Mouse (Mus musculus) liver, adult 2 months (tissue): ENCODE measurements around the gene Trim69. TPM values are rescaled to one million over a fixed set of nuclear protein-coding genes. Genes with fewer than 3 reads are reported as not detected.

ENCODE experiments used
- DNase-seq: peaks from one replicate; pipeline ENCODE4 v3.0.0-alpha.2; 2011; ENCODE audit warnings: low read depth, low spot score; ENCODE audit errors: extremely low read depth
- H3K27ac ChIP-seq: fragments of 200-500 bp; replicated peaks from 2 replicates; pipeline ENCODE4 v1.5.1; 2012; ENCODE audit warnings: low read depth, mild to moderate bottlenecking, control low read depth, inconsistent platforms, low read length; ENCODE audit not compliant: insufficient read depth
- H3K27me3 ChIP-seq: fragments of 200-500 bp; 2 replicates; pipeline ENCODE4 v1.6.1; 2012; ENCODE audit warnings: mild to moderate bottlenecking, moderate library complexity, low read length, inconsistent platforms; ENCODE audit not compliant: control insufficient read depth, insufficient read depth
- H3K36me3 ChIP-seq: fragments of 200-500 bp; 2 replicates; pipeline ENCODE4 v1.6.1; 2012; ENCODE audit warnings: low read length, inconsistent platforms; ENCODE audit not compliant: control insufficient read depth, insufficient read depth
- H3K4me1 ChIP-seq: fragments of 200-500 bp; 2 replicates; pipeline ENCODE4 v1.6.1; 2011; ENCODE audit warnings: low read length; ENCODE audit not compliant: control insufficient read depth, insufficient read depth
- H3K4me3 ChIP-seq: fragments of 200-500 bp; 2 replicates; pipeline ENCODE4 v1.5.1; 2011; ENCODE audit warnings: low read depth, mild to moderate bottlenecking, control low read depth, low read length, moderate library complexity; ENCODE audit not compliant: insufficient read depth
- H3K79me2 ChIP-seq: fragments of 200-500 bp; 2 replicates; pipeline ENCODE4 v1.6.1; 2012; ENCODE audit warnings: inconsistent platforms, mild to moderate bottlenecking, low read length, moderate library complexity; ENCODE audit not compliant: control insufficient read depth, insufficient read depth
- H3K9ac ChIP-seq: fragments of 200-500 bp; 2 replicates; pipeline ENCODE4 v1.6.1; 2012; ENCODE audit warnings: low read depth, mild to moderate bottlenecking, control low read depth, inconsistent platforms, low read length
- CTCF ChIP-seq: fragments of 200-500 bp; IDR thresholded peaks from 2 replicates; pipeline ENCODE4 v1.5.1; 2011; ENCODE audit warnings: low read depth, low read length, control low read depth
- POLR2A ChIP-seq: fragments of 200-500 bp; IDR thresholded peaks from 2 replicates; pipeline ENCODE4 v1.6.1; 2011; ENCODE audit warnings: low read length, control low read depth; ENCODE audit not compliant: insufficient read depth; ENCODE audit errors: extremely low read depth
- WGBS: fragments of 180-500 bp; shearing (Covaris S2); methylation state at CpG from one replicate; pipeline ENCODE4 v1.1.7; 2018; 5-methylcytosine and 5-hydroxymethylcytosine counted together
- polyA plus RNA-seq: library from polyadenylated mRNA; depleted of rRNA; stranded (reverse); fragments of >200 nt; gene quantifications from 2 replicates; pipeline ENCODE4 v1.2.3, GENCODE M21; 2012
- total RNA-seq: library from RNA; depleted of rRNA; stranded (reverse); fragments of >200 nt; gene quantifications from 2 replicates; pipeline ENCODE4 v1.2.3, GENCODE M21; 2014

The Trim69 gene
- total and polyA plus RNA-seq, 2 experiments: 0.07 to 0.09 TPM

DNA sequence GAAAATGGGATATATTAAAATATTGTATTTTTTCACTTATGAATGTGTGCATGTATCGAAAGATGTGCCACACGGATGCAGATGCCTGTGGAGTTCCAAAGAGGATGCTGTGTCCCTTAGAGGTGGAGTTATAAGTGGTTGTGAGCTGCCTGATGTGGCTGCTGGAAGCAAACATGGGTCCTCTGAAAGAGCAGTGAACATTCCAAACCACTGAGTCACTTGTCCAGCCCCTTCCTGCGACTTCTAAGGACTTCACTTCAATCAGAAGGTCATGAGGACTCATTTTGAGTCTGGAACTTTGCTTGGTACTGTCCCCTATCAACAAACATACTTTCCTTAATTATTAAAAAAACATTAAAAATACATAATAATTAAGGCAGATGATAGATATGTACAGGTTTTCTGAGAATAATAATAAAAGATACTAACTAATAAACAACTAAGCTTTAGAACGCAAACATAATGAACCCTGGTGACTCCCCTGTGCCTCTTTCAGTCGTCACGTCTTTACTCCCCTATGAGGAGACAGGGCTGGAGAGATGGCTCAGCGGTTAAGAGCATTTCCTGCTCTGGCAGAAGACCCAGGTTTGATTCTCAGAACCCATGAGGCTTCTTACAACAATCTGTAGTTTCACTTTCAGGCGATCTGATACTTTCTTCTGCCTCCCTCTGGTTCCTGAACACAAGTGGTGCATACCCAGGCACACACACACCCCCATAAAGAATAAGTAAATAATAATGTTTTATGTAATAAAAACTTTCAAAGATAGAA lies 19.7 kb downstream of the Trim69 start:
- TF ChIP-seq POLR2A (no peak), CTCF (no peak)
- Histone ChIP-seq H3K36me3 (no peaks in the 10 kb centered on the region), H3K4me3 (no peak overlapping the region), H3K27ac (no peak overlapping the region), H3K9ac (no peak overlapping the region), H3K4me1 (no peaks in the 10 kb centered on the region), H3K27me3 (no peaks in the 10 kb centered on the region), H3K79me2 (no peaks in the 10 kb centered on the region)
- WGBS: 75% methylated on average over 8 of the region's 8 CpGs
- DNase-seq: no peak

GRCm38 (mm10) chr2:122185086-122185485 lies 24.6 kb downstream of the Trim69 start:
- Histone ChIP-seq H3K9ac (no peak overlapping the region), H3K36me3 (no peaks in the 10 kb centered on the region)
- 87% methylated on average over 4 of the region's 4 CpGs for WGBS

DNA sequence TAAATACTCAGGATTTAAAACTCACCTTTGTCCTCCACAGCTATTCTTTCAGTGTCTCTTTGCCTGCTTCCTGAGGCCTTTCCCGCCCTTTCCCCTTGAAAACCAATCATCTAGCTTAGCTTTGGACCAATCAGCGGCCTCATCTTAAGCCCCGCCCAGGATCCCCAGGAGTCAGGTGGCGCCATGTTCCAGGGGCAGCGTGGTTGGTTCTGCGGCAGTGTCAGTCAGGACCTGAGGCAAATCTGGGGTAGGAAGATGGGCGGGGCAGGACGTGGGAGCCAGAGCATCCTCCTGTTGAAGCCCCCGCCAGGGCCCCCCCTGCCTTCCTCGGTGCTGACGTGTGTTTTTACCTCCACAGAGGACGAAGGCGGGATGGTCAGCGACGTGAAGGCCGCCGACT lies 25.6 kb downstream of the Trim69 start, which contains the start of the genes Patl2 and Terb2:
Gene Patl2 (minus strand): TSS at position 84 of the 400 bp plus-strand sequence.
Gene Terb2 (plus strand): TSS at position 167 of the 400 bp plus-strand sequence.
- no peaks in the 10 kb centered on the region for H3K27me3 ChIP-seq
- H3K79me2 ChIP-seq: no peaks in the 10 kb centered on the region
- WGBS: 84% methylated on average over 17 of the region's 17 CpGs
- H3K4me1 ChIP-seq: no peaks in the 10 kb centered on the region
- no peak for DNase-seq
- H3K27ac ChIP-seq: no peak within 1 kb of the TSS
- no peak within 1 kb of the TSS for H3K4me3 ChIP-seq
- no peak for TF ChIP-seq POLR2A
- TF ChIP-seq CTCF: no peak
- H3K36me3 ChIP-seq: no peaks in the 10 kb centered on the region
- no peak within 1 kb of the TSS for H3K9ac ChIP-seq

More at GRCm38 (mm10) chr2:122185086-122185485, 24.6 kb downstream of the Trim69 start:
- no peak for DNase-seq
- Histone ChIP-seq H3K27me3 (no peaks in the 10 kb centered on the region), H3K4me1 (no peaks in the 10 kb centered on the region), H3K27ac (no peak overlapping the region), H3K4me3 (no peak overlapping the region), H3K79me2 (no peaks in the 10 kb centered on the region)
- no peak for TF ChIP-seq CTCF
- no peak for TF ChIP-seq POLR2A

DNA sequence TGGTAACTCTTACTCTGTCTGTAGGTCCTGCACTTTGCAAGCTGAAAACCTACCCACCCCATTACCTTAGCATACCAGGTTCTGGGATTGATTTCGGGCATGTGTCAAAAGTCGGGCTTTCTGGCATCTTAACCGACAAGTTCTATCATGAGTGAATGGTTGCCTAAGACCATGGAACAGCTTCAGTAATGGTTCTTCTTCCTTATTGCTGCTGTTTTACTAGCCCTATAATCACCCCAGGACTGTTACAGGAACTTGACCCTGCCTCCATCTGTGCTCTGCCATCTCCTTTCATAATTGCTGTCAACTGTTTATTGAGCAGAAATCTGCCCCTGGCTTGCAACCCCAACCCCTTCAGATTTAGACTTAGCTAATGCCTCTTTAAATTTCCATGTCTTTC lies 26.3 kb downstream of the Trim69 start:
- H3K36me3 ChIP-seq: no peaks in the 10 kb centered on the region
- DNase-seq: no peak
- H3K9ac ChIP-seq: no peak overlapping the region
- no peaks in the 10 kb centered on the region for H3K4me1 ChIP-seq
- no peaks in the 10 kb centered on the region for H3K27me3 ChIP-seq
- WGBS: 92% methylated on average over 3 of the region's 3 CpGs
- H3K27ac ChIP-seq: no peak overlapping the region
- TF ChIP-seq POLR2A (no peak), CTCF (no peak)
- H3K4me3 ChIP-seq: no peak overlapping the region
- H3K79me2 ChIP-seq: no peaks in the 10 kb centered on the region

GRCm38 (mm10) chr2:122191849-122192248 lies 31.3 kb downstream of the Trim69 start:
- TF ChIP-seq POLR2A (no peak), CTCF (no peak)

GRCm38 (mm10) chr2:122194509-122194929 lies 34.0 kb downstream of the Trim69 start:
- H3K9ac ChIP-seq: no peak overlapping the region
- DNase-seq: peak; percentile 64
- H3K79me2 ChIP-seq: no peaks in the 10 kb centered on the region

More at GRCm38 (mm10) chr2:122191849-122192248, 31.3 kb downstream of the Trim69 start:
- Histone ChIP-seq H3K36me3 (no peaks in the 10 kb centered on the region), H3K27ac (no peak overlapping the region), H3K4me1 (no peaks in the 10 kb centered on the region), H3K9ac (no peak overlapping the region), H3K4me3 (no peak overlapping the region), H3K27me3 (no peaks in the 10 kb centered on the region), H3K79me2 (no peaks in the 10 kb centered on the region)
- 64% methylated on average over 3 of the region's 3 CpGs for WGBS
- DNase-seq: no peak

More at GRCm38 (mm10) chr2:122194509-122194929, 34.0 kb downstream of the Trim69 start:
- TF ChIP-seq CTCF: peak; percentile 53
- no peak for TF ChIP-seq POLR2A
- WGBS: 58% methylated on average over 1 of the region's 1 CpGs
- Histone ChIP-seq H3K4me1 (no peaks in the 10 kb centered on the region), H3K4me3 (no peak overlapping the region), H3K36me3 (no peaks in the 10 kb centered on the region), H3K27me3 (no peaks in the 10 kb centered on the region), H3K27ac (no peak overlapping the region)
